Mouse (Mus musculus) limb, embryonic 11.5 days (tissue): Measurements from ENCODE around the gene Actr10. TPM values are rescaled to one million over a fixed set of nuclear protein-coding genes. Genes with fewer than 3 reads are reported as not detected.
A peak's percentile ranks its signal among the peaks of the same experiment; 100 is the strongest.

ENCODE experiments used
- ATAC-seq: fragments of 200-750 bp; cut with Nextera tagmentation; 2 replicates; pipeline ENCODE4 v1.8.0; 2017; ENCODE audit warnings: low read depth; ENCODE audit not compliant: insufficient number of reproducible peaks, low FRiP score, low TSS enrichment
- DNase-seq: peaks from one replicate; pipeline ENCODE4 v3.0.0-alpha.2; 2015; ENCODE audit warnings: low spot score
- H3K27ac ChIP-seq: fragments of 300-500 bp; sonication (generic); replicated peaks from 2 replicates; pipeline ENCODE4 v1.5.1; 2014; ENCODE audit warnings: low read depth, mild to moderate bottlenecking, low read length
- H3K27me3 ChIP-seq: fragments of 300-500 bp; sonication (generic); 2 replicates; pipeline ENCODE4 v1.6.1; 2014; ENCODE audit warnings: mild to moderate bottlenecking, low read length, mixed read lengths; ENCODE audit not compliant: control insufficient read depth, insufficient read depth
- H3K36me3 ChIP-seq: fragments of 300-500 bp; sonication (generic); 2 replicates; pipeline ENCODE4 v1.6.1; 2014; ENCODE audit warnings: mild to moderate bottlenecking, low read length, moderate library complexity, mixed read lengths; ENCODE audit not compliant: control insufficient read depth, insufficient read depth
- H3K4me1 ChIP-seq: fragments of 300-500 bp; sonication (generic); 2 replicates; pipeline ENCODE4 v1.6.1; 2014; ENCODE audit warnings: low read length, mixed read lengths; ENCODE audit not compliant: control insufficient read depth, insufficient read depth
- H3K4me2 ChIP-seq: fragments of 300-500 bp; sonication (generic); 2 replicates; pipeline ENCODE4 v1.6.1; 2014; ENCODE audit warnings: low read depth, mild to moderate bottlenecking, moderate library complexity; ENCODE audit not compliant: severe bottlenecking
- H3K4me3 ChIP-seq: fragments of 300-500 bp; sonication (generic); 2 replicates; pipeline ENCODE4 v1.5.1; 2014; ENCODE audit warnings: low read depth, low read length
- H3K9ac ChIP-seq: fragments of 300-500 bp; sonication (generic); 2 replicates; pipeline ENCODE4 v1.6.1; 2014; ENCODE audit warnings: mild to moderate bottlenecking, low read length
- H3K9me3 ChIP-seq: fragments of 300-500 bp; sonication (generic); 2 replicates; pipeline ENCODE4 v1.6.1; 2016; ENCODE audit warnings: low read length; ENCODE audit not compliant: control insufficient read depth
- WGBS: fragments of 180-500 bp; shearing (Covaris S2); extraction: QIAGEN DNeasy Blood & Tissue Kit; methylation state at CpG from one replicate; pipeline ENCODE4 v1.1.7; 2014; 5-methylcytosine and 5-hydroxymethylcytosine counted together
- polyA plus RNA-seq: library from polyadenylated mRNA; unstranded; fragments of >200 nt; fragmentation: Nextera tagmentation; extraction: Ambion mirVana; gene quantifications from 2 replicates; pipeline ENCODE4 v1.2.1, GENCODE M21; 2014

Actr10 gene
- polyA plus RNA-seq, 1 experiment from 2014 or later, result 287 TPM

DNA sequence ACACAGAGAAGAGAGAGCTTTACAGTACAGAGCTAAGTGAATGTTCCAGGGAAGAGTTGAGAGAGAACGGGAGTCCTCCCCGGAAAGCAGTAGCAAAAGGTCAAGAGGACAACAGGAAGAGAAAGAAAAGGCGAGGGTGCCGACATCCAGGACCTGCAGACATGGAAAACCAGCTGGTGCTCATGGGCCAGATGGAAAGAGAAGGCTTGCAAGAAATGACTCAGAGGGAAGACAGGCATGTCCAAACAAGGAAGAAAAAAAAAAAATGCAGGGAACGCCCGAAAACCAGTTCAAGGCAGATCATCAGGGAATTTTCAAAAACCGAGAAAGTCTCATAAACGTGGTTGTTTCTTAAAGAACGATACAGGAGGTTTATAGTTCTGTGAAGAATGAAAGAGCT lies 30.8 kb upstream of the Actr10 start:
- no peak for DNase-seq
- Histone ChIP-seq H3K4me2 (no peak overlapping the region), H3K36me3 (0 out of 2 replicates have a peak, but pooled peaks cover 4% of the 10 kb centered on the region)

DNA sequence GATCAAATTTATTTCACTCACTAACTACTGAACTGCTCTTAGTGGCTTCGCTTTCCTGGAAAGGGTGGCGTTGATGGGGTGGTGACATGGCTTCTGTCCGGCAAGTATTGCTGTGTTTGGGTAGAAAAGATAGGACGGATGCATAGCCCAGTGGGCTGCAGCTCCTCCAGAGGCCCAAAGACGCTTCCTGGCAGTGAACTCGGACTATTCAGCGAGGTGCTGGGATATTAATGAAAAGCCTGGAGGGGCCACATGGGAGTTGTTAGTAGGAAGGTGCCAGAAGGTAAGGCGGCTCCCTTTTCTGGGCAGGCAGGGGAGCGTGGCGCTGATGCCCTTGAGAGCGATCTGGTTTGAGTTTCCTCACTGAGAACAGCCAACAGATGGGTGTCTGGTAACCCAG lies 30.0 kb upstream of the Actr10 start:
- Histone ChIP-seq H3K4me2 (no peak overlapping the region), H3K9ac (no peak overlapping the region), H3K9me3 (no peaks in the 10 kb centered on the region), H3K4me3 (no peak overlapping the region), H3K27me3 (no peaks in the 10 kb centered on the region), H3K4me1 (0 out of 2 replicates have a peak, but pooled peaks cover 4% of the 10 kb centered on the region), H3K27ac (no peak overlapping the region), H3K36me3 (no peaks in the 10 kb centered on the region)
- ATAC-seq (no peak), DNase-seq (no peak)
- 80% methylated on average over 11 of the region's 11 CpGs for WGBS

More for the DNA sequence above, 30.8 kb upstream of the Actr10 start:
- Histone ChIP-seq H3K9me3 (no peaks in the 10 kb centered on the region), H3K4me3 (no peak overlapping the region), H3K27me3 (no peaks in the 10 kb centered on the region), H3K4me1 (0 out of 2 replicates have a peak, but pooled peaks cover 4% of the 10 kb centered on the region), H3K9ac (no peak overlapping the region), H3K27ac (no peak overlapping the region)
- WGBS, result 78% methylated on average over 9 of the region's 9 CpGs
- ATAC-seq, result no peak

DNA sequence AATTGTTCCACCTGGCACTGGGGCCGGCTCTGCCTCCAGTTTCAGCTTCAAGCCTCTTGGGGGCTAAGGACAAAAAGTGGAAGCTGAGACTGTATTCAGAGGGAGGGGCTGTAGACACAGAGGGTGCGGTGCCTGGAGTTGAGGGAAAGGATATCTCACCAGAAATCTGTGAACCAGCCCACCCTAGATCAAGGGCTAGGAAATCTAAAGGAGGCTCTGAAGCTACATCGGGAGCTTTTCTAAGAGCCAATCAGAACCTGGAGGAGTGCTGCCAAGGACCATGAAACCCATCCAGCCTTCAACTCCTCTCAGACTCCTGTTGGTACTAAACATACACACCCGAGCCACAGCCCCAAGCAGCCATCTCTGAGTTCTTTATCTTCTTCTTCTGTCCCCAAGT lies 29.6 kb upstream of the Actr10 start:
- no peak for DNase-seq
- no peaks in the 10 kb centered on the region for H3K27me3 ChIP-seq
- H3K4me3 ChIP-seq, result no peak overlapping the region
- H3K36me3 ChIP-seq, result no peaks in the 10 kb centered on the region
- H3K9ac ChIP-seq, result no peak overlapping the region
- H3K27ac ChIP-seq, result no peak overlapping the region
- H3K9me3 ChIP-seq, result no peaks in the 10 kb centered on the region
- 80% methylated on average over 4 of the region's 4 CpGs for WGBS
- H3K4me1 ChIP-seq, result 0 out of 2 replicates have a peak, but pooled peaks cover 4% of the 10 kb centered on the region
- no peak for ATAC-seq
- no peak overlapping the region for H3K4me2 ChIP-seq

DNA sequence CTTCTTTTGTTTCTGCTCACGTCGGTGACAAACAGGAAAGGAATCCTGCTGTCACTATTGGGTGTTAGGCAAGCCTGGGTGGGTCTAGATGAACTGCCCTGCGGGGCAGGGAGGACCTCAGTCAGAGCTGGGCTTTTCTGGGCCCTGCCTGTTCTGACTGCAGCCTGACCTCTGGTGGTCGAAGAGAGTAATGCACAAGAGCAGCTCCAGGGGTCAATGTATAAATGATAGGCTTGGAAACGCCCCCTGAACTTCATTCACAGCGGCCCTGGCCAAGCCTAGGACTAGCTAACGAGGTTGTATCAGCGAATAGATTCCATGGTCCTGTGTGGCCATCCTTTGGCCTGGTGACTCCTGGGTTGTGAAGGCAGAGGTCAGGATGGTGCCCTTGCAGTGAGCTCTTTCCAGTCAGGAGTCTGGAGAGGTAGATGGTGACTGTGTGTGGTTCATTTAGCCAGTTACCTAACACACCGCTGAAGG lies 27.4 kb upstream of the Actr10 start:
- Histone ChIP-seq H3K9me3 (no peaks in the 10 kb centered on the region), H3K4me2 (no peak overlapping the region), H3K36me3 (no peaks in the 10 kb centered on the region), H3K27ac (no peak overlapping the region), H3K27me3 (no peaks in the 10 kb centered on the region), H3K4me1 (0 out of 2 replicates have a peak, but pooled peaks cover 4% of the 10 kb centered on the region), H3K4me3 (no peak overlapping the region), H3K9ac (no peak overlapping the region)
- 14% methylated on average over 9 of the region's 9 CpGs for WGBS
- peak; percentile 92 for DNase-seq
- no peak for ATAC-seq

DNA sequence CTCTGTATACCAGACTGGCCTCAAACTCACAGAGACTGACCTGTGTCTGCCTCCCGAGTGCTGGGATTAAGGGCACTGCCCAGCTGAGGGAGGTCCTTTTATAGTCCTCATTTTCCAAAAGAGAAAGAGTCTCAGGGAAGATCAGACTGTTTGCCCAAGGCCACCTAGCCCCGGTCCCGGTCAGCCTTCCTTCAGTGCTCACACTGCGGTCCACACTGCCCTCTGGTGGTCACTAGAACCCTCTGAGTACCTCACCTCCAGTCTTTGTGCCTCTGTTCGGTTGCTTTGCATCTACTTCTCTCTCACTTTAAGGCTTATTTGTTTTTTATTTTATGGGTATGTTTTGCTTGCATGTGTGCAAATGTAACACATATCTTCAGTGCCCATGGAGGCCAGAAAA lies 26.6 kb upstream of the Actr10 start:
- no peaks in the 10 kb centered on the region for H3K36me3 ChIP-seq
- H3K9me3 ChIP-seq, result no peaks in the 10 kb centered on the region
- H3K4me3 ChIP-seq, result no peak overlapping the region
- no peak overlapping the region for H3K9ac ChIP-seq
- no peaks in the 10 kb centered on the region for H3K27me3 ChIP-seq
- H3K4me2 ChIP-seq, result no peak overlapping the region
- WGBS, result 13% methylated on average over 5 of the region's 5 CpGs
- H3K4me1 ChIP-seq, result 0 out of 2 replicates have a peak, but pooled peaks cover 4% of the 10 kb centered on the region
- no peak for ATAC-seq
- no peak overlapping the region for H3K27ac ChIP-seq
- peak; percentile 88 for DNase-seq

DNA sequence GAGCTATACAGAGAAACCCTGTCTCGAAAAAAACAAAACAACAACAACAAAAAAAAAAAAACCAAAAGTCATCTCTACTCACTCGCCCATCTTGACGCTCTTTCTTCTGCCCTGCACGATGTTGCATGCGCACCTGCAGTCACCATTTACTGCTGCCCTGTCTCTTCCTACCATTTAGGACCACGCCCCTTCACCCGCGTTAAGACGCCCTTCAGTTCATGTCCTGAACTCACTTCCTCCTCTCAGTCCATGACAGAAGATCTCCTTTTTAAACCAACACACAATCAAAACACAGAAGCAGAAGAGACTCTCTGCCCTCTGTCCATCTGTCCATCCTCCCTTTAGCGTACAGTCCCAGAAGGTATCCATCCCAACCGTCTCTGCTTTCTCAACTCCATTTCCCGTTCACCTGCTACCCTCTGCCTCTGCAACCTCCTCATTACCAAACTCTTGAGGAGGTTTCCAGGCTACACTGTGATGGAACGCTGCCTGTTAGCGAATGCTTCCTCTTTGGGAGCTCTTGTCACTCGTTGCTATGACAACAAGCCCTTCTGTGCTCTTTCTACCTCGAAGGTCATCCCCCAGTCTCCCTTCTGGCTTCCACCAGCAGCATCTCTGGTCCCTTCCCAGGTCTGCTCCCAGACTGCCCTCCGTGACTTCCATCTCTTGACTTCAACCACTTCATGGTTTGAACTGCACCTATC lies 25.8 kb upstream of the Actr10 start:
- Histone ChIP-seq H3K4me1 (0 out of 2 replicates have a peak, but pooled peaks cover 4% of the 10 kb centered on the region), H3K36me3 (no peaks in the 10 kb centered on the region), H3K9me3 (no peaks in the 10 kb centered on the region), H3K27ac (no peak overlapping the region), H3K27me3 (no peaks in the 10 kb centered on the region), H3K4me3 (no peak overlapping the region), H3K9ac (no peak overlapping the region), H3K4me2 (no peak overlapping the region)
- ATAC-seq (no peak), DNase-seq (no peak)
- WGBS, result 77% methylated on average over 17 of the region's 17 CpGs

DNA sequence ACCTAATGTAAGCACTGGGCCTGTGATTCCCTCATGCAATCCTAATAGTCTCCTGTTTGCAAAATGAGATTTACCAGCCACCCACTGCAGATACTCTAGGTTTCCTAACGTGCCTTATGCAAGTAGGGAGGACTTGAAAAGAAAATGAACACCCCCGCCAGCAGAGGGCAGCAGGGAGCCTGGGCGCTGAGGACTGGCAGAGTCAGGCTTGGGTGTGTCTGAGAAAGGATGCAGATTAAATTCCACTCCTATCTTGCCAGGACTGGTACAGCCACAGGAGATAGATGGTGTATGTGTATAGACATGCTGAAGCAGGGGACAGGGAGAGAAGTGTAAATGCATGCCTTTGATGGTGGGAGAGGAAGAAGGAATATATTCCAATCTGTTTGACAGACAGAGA lies 24.2 kb upstream of the Actr10 start:
- 49% methylated on average over 3 of the region's 3 CpGs for WGBS
- ATAC-seq, result no peak

DNA sequence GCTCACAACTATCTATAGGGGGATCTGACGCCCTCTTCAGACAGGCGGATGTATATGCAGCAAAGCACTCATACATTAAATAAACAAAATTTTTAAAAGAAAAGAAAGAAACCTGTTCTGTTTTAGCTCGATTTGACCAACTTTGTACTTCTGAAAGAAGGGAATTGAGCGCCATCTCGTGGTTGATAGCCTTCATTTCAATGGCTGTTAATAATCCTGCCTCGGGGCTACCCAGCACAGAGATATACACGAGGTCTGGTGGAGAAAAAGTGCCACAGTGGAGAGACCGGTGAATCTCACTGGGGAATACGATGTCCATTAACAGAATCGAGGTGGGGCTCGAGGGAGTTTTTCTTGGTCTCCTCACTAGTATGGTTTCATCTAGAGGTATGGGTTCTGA lies 23.3 kb upstream of the Actr10 start:
- DNase-seq (peak; percentile 49), ATAC-seq (no peak)
- Histone ChIP-seq H3K27ac (no peak overlapping the region), H3K9me3 (no peaks in the 10 kb centered on the region), H3K36me3 (no peaks in the 10 kb centered on the region), H3K4me3 (no peak overlapping the region), H3K27me3 (no peaks in the 10 kb centered on the region), H3K4me2 (no peak overlapping the region), H3K4me1 (0 out of 2 replicates have a peak, but pooled peaks cover 4% of the 10 kb centered on the region), H3K9ac (no peak overlapping the region)
- 59% methylated on average over 11 of the region's 11 CpGs for WGBS

More for the DNA sequence above, 24.2 kb upstream of the Actr10 start:
- Histone ChIP-seq H3K4me3 (no peak overlapping the region), H3K9me3 (no peaks in the 10 kb centered on the region), H3K36me3 (no peaks in the 10 kb centered on the region), H3K27me3 (no peaks in the 10 kb centered on the region), H3K4me1 (0 out of 2 replicates have a peak, but pooled peaks cover 4% of the 10 kb centered on the region), H3K4me2 (no peak overlapping the region), H3K9ac (no peak overlapping the region), H3K27ac (no peak overlapping the region)
- peak; percentile 61 for DNase-seq
